Mouse (Mus musculus) embryonic fibroblast, embryonic 13.5 days (primary cell): ENCODE data around the gene Nat8. TPM values are rescaled to one million over a fixed set of nuclear protein-coding genes. Genes with fewer than 3 reads are reported as not detected.
"Not testable (repeated sequence)": the region's sequence is repeated elsewhere in the genome, so short reads cannot be mapped to it uniquely, and the experiment has no call there.

ENCODE experiments used
- H3K27ac ChIP-seq: 2 replicates; pipeline ENCODE4 v1.5.1; 2012; ENCODE audit warnings: low read length, control low read depth, inconsistent platforms; ENCODE audit not compliant: insufficient read depth
- H3K4me1 ChIP-seq: 2 replicates; pipeline ENCODE4 v1.6.1; 2011; ENCODE audit warnings: low read length; ENCODE audit not compliant: control insufficient read depth, insufficient read depth
- H3K4me3 ChIP-seq: 2 replicates; pipeline ENCODE4 v1.5.1; 2011; ENCODE audit warnings: mild to moderate bottlenecking, control low read depth, low read length; ENCODE audit not compliant: insufficient read depth
- CTCF ChIP-seq: IDR thresholded peaks from 2 replicates; pipeline ENCODE4 v1.5.1; 2011; ENCODE audit warnings: mild to moderate bottlenecking, control low read depth, low read length, moderate library complexity, borderline replicate concordance; ENCODE audit not compliant: insufficient read depth
- POLR2A ChIP-seq: IDR thresholded peaks from 2 replicates; pipeline ENCODE4 v1.6.1; 2011; ENCODE audit warnings: low read depth, mild to moderate bottlenecking, control low read depth, low read length, moderate library complexity
- polyA plus RNA-seq: library from polyadenylated mRNA; stranded (reverse); fragments of >200 nt; gene quantifications from 2 replicates; pipeline ENCODE4 v1.2.4, GENCODE M21; 2011; ENCODE audit warnings: low read depth; ENCODE audit not compliant: missing spikeins, insufficient read length

Gene Nat8
- not detected in 2 replicates for polyA plus RNA-seq

DNA sequence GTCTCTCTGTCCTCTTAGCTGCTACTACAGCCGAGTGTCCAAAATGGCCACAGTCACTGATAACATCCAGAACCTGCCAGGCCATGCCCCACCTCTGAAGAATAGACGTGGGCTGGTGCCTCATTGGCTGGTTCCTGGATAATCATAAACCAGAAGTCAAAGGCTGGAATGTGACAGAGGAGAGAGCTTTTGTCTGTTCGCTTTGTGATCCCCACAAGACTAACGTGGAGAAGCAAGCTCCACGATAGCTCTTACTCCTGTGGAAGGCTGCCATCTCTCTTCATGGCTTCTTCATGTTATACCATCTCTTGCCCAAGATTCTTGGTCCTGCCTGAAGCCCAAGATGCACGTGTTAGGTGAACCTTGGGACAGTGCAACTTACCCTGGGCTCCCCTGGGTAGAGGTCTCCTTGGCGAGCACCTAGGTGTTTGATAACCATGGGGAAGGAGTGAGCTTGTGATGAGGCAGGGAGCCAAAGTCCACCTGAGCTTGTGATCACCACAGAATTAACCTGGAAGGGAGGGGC, at the start of gene Nat8:
Gene Nat8 (minus strand): TSS at position 287 of the 526 bp plus-strand sequence.
- TF ChIP-seq CTCF = no peak
- TF ChIP-seq POLR2A = no peak
- H3K4me1 ChIP-seq = no peaks in the 10 kb centered on the region
- no peak within 1 kb of the TSS for H3K27ac ChIP-seq
- H3K4me3 ChIP-seq = no peak within 1 kb of the TSS

- H3K27ac ChIP-seq, H3K4me3 ChIP-seq, H3K4me1 ChIP-seq: not testable (repeated sequence)
Measured at GRCm38 (mm10) chr6:85869006-85869405, 37.1 kb upstream of the Nat8 start, which contains the start of gene Nat8f2. TSS of gene Nat8f2 (minus strand) at chr6:85869158.

- Histone ChIP-seq H3K4me3 (no peak overlapping the region), H3K4me1 (no peaks in the 10 kb centered on the region), H3K27ac (no peak overlapping the region)
- TF ChIP-seq CTCF (no peak), POLR2A (no peak)
Measured at GRCm38 (mm10) chr6:85867726-85868690, 36.1 kb upstream of the Nat8 start.

- H3K4me1 ChIP-seq, H3K4me3 ChIP-seq, H3K27ac ChIP-seq: not testable (repeated sequence)
Measured at GRCm38 (mm10) chr6:85866995-85867394, 35.1 kb upstream of the Nat8 start.

DNA sequence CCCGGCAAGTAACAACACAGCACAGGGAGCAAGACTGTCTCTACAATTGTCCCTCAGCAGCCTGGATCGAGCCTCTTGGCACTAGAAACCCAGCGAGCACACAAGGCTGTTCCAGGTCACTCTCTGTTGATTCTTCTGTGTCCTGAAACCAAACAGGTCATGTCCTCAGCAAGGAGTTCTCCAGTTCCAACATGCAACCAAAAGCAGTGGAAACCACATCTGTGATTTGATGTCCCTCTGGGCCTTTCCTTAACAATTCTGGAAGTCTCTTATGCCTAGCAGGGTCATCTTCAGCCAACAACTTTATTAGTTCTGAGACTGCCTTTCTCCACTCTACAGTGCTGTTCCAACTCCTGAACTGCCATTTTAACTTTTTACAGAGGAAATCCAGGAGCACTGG, 34.3 kb upstream of the Nat8 start:
- not testable (repeated sequence) for H3K4me1 ChIP-seq, H3K27ac ChIP-seq, H3K4me3 ChIP-seq

GRCm38 (mm10) chr6:85864900-85865639, 33.2 kb upstream of the Nat8 start:
- not testable (repeated sequence) for H3K4me3 ChIP-seq, H3K27ac ChIP-seq, H3K4me1 ChIP-seq

DNA sequence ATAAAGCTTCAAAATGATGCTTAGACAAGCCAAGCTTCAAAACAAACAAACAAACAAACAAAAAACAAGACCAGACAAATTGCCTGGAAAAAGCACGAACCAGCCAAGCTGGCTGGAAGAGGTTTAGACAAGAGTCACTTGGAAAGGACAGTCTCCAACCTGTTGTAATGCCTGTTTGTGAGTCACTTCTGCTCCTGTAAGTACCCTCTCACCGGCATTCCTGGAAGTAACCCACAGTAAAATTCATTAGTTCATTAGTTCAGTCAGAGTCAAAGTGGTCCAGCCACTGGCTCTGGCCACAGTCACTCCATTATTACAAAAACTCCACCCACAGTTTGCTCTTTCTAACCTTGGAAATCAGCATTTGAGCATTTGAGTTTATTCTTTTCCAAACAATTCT, 32.0 kb upstream of the Nat8 start:
- Histone ChIP-seq H3K4me3 (no peak overlapping the region), H3K4me1 (no peaks in the 10 kb centered on the region), H3K27ac (no peak overlapping the region)
- TF ChIP-seq CTCF = no peak
- TF ChIP-seq POLR2A = no peak

DNA sequence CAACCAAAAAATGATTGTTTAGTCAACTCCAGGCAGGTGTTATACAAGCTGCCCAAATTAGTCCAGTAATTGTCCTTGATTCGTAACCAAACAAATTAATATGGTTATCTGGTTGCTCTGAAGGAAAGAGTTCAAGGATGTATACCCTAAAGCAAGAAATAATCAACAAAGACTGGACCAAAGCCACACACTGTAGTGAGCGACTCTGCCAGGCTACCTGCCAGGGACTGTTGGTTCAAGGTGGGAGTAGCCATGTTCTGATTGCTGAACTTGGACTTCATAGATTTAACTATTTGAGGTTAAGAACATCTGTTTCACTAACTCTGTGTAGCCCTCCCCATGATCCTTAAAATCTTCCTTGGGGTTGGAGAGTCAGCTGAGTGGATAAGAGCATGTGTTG, 31.3 kb upstream of the Nat8 start:
- Histone ChIP-seq H3K4me3 (no peak overlapping the region), H3K27ac (no peak overlapping the region), H3K4me1 (no peaks in the 10 kb centered on the region)
- no peak for TF ChIP-seq CTCF
- TF ChIP-seq POLR2A = no peak

DNA sequence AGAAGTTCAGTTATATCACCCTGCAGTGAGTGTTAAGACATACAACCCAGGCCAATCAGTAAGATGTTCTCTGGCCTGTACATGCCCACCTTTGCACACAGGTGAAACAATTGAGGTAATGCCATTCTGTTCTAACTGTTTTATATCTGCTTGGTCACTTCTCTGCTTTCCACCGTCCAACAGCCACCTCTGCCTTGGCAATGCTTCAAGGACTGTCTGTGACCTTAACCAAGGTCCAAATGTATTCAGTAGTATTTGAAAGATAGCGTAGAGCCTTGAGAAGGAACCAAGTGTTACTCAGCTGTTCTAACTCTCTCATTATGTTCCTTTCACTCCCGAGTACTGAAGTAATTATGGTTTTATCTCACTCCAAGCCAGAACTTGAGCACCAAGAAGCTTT, 30.7 kb upstream of the Nat8 start:
- TF ChIP-seq POLR2A (no peak), CTCF (no peak)
- H3K27ac ChIP-seq = no peak overlapping the region
- no peaks in the 10 kb centered on the region for H3K4me1 ChIP-seq
- H3K4me3 ChIP-seq = no peak overlapping the region

GRCm38 (mm10) chr6:85861247-85861646, 29.4 kb upstream of the Nat8 start:
- Histone ChIP-seq H3K27ac (no peak overlapping the region), H3K4me3 (no peak overlapping the region), H3K4me1 (no peaks in the 10 kb centered on the region)
- TF ChIP-seq CTCF (no peak), POLR2A (no peak)
